Mouse (Mus musculus) liver, adult 2 months (tissue): ENCODE data around the gene Lmf1. TPM values are rescaled to one million over a fixed set of nuclear protein-coding genes. Genes with fewer than 3 reads are reported as not detected.

Experiments used
- DNase-seq: peaks from one replicate; pipeline ENCODE4 v3.0.0-alpha.2; 2011; ENCODE audit warnings: low read depth, low spot score; ENCODE audit errors: extremely low read depth
- H3K27ac ChIP-seq: fragments of 200-500 bp; replicated peaks from 2 replicates; pipeline ENCODE4 v1.5.1; 2012; ENCODE audit warnings: low read depth, mild to moderate bottlenecking, control low read depth, inconsistent platforms, low read length; ENCODE audit not compliant: insufficient read depth
- H3K27me3 ChIP-seq: fragments of 200-500 bp; 2 replicates; pipeline ENCODE4 v1.6.1; 2012; ENCODE audit warnings: mild to moderate bottlenecking, moderate library complexity, low read length, inconsistent platforms; ENCODE audit not compliant: control insufficient read depth, insufficient read depth
- H3K36me3 ChIP-seq: fragments of 200-500 bp; 2 replicates; pipeline ENCODE4 v1.6.1; 2012; ENCODE audit warnings: low read length, inconsistent platforms; ENCODE audit not compliant: control insufficient read depth, insufficient read depth
- H3K4me1 ChIP-seq: fragments of 200-500 bp; 2 replicates; pipeline ENCODE4 v1.6.1; 2011; ENCODE audit warnings: low read length; ENCODE audit not compliant: control insufficient read depth, insufficient read depth
- H3K4me3 ChIP-seq: fragments of 200-500 bp; 2 replicates; pipeline ENCODE4 v1.5.1; 2011; ENCODE audit warnings: low read depth, mild to moderate bottlenecking, control low read depth, low read length, moderate library complexity; ENCODE audit not compliant: insufficient read depth
- H3K79me2 ChIP-seq: fragments of 200-500 bp; 2 replicates; pipeline ENCODE4 v1.6.1; 2012; ENCODE audit warnings: inconsistent platforms, mild to moderate bottlenecking, low read length, moderate library complexity; ENCODE audit not compliant: control insufficient read depth, insufficient read depth
- H3K9ac ChIP-seq: fragments of 200-500 bp; 2 replicates; pipeline ENCODE4 v1.6.1; 2012; ENCODE audit warnings: low read depth, mild to moderate bottlenecking, control low read depth, inconsistent platforms, low read length
- CTCF ChIP-seq: fragments of 200-500 bp; IDR thresholded peaks from 2 replicates; pipeline ENCODE4 v1.5.1; 2011; ENCODE audit warnings: low read depth, low read length, control low read depth
- POLR2A ChIP-seq: fragments of 200-500 bp; IDR thresholded peaks from 2 replicates; pipeline ENCODE4 v1.6.1; 2011; ENCODE audit warnings: low read length, control low read depth; ENCODE audit not compliant: insufficient read depth; ENCODE audit errors: extremely low read depth
- WGBS: fragments of 180-500 bp; shearing (Covaris S2); methylation state at CpG from one replicate; pipeline ENCODE4 v1.1.7; 2018; 5-methylcytosine and 5-hydroxymethylcytosine counted together
- polyA plus RNA-seq: library from polyadenylated mRNA; depleted of rRNA; stranded (reverse); fragments of >200 nt; gene quantifications from 2 replicates; pipeline ENCODE4 v1.2.3, GENCODE M21; 2012
- total RNA-seq: library from RNA; depleted of rRNA; stranded (reverse); fragments of >200 nt; gene quantifications from 2 replicates; pipeline ENCODE4 v1.2.3, GENCODE M21; 2014

Gene Lmf1
- total and polyA plus RNA-seq, 2 experiments: 26.9 to 38.4 TPM

GRCm38 (mm10) chr17:25597537-25597936, 18.7 kb downstream of the Lmf1 start:
- H3K4me3 ChIP-seq: no peak overlapping the region
- peaks cover 2% of the 10 kb centered on the region; the same call in 1 of the 2 replicates for H3K36me3 ChIP-seq
- H3K9ac ChIP-seq: no peak overlapping the region
- WGBS: 79% methylated on average over 3 of the region's 3 CpGs
- H3K79me2 ChIP-seq: no peaks in the 10 kb centered on the region
- no peaks in the 10 kb centered on the region for H3K4me1 ChIP-seq
- no peak for TF ChIP-seq CTCF
- H3K27me3 ChIP-seq: no peaks in the 10 kb centered on the region
- DNase-seq: no peak
- H3K27ac ChIP-seq: no peak overlapping the region

GRCm38 (mm10) chr17:25602366-25602765, 23.5 kb downstream of the Lmf1 start:
- no peaks in the 10 kb centered on the region for H3K4me1 ChIP-seq
- no peak for DNase-seq
- H3K9ac ChIP-seq: no peak overlapping the region
- H3K79me2 ChIP-seq: no peaks in the 10 kb centered on the region
- H3K4me3 ChIP-seq: no peak overlapping the region
- TF ChIP-seq CTCF (no peak), POLR2A (no peak)
- H3K36me3 ChIP-seq: no peaks in the 10 kb centered on the region
- H3K27ac ChIP-seq: no peak overlapping the region
- WGBS: 89% methylated on average over 8 of the region's 8 CpGs
- no peaks in the 10 kb centered on the region for H3K27me3 ChIP-seq

DNA sequence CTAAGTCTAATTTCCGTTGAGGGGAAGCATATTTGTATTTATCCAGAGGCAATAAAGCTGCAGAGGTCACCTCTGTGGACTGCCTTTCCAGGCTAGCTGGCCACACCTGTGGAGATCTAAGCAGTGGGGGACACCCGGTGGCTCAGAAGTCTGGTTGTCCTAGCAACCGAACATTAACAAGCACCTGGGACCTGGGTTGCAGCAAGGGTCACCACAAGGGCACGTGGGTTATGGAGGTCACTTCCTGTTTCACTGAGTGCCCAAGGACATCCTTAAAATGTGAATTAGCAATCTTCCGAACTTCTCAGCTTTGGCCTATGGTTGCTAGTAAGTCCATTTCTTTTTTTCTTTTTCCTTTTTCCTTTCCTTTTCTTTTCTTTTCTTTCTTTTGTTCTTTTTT, 25.3 kb downstream of the Lmf1 start:
- no peak overlapping the region for H3K4me3 ChIP-seq
- H3K4me1 ChIP-seq: no peaks in the 10 kb centered on the region
- no peaks in the 10 kb centered on the region for H3K36me3 ChIP-seq
- DNase-seq: no peak
- H3K79me2 ChIP-seq: no peaks in the 10 kb centered on the region
- no peaks in the 10 kb centered on the region for H3K27me3 ChIP-seq
- no peak overlapping the region for H3K9ac ChIP-seq
- 62% methylated on average over 5 of the region's 5 CpGs for WGBS
- no peak for TF ChIP-seq CTCF
- TF ChIP-seq POLR2A: no peak
- no peak overlapping the region for H3K27ac ChIP-seq

GRCm38 (mm10) chr17:25608137-25608785, 29.4 kb downstream of the Lmf1 start:
- H3K27me3 ChIP-seq: no peaks in the 10 kb centered on the region
- H3K36me3 ChIP-seq: peaks cover 2% of the 10 kb centered on the region; the same call in 1 of the 2 replicates
- no peak overlapping the region for H3K9ac ChIP-seq
- 90% methylated on average over 11 of the region's 11 CpGs for WGBS
- no peaks in the 10 kb centered on the region for H3K4me1 ChIP-seq
- H3K79me2 ChIP-seq: no peaks in the 10 kb centered on the region; the same call in 1 of the 2 replicates
- no peak for DNase-seq
- H3K27ac ChIP-seq: no peak overlapping the region
- TF ChIP-seq CTCF: no peak
- TF ChIP-seq POLR2A: no peak
- H3K4me3 ChIP-seq: no peak overlapping the region

GRCm38 (mm10) chr17:25608821-25609505, 30.1 kb downstream of the Lmf1 start:
- Histone ChIP-seq H3K4me1 (no peaks in the 10 kb centered on the region), H3K79me2 (no peaks in the 10 kb centered on the region; the same call in 1 of the 2 replicates), H3K27ac (no peak overlapping the region), H3K27me3 (no peaks in the 10 kb centered on the region), H3K9ac (no peak overlapping the region), H3K36me3 (peaks cover 4% of the 10 kb centered on the region; the same call in 1 of the 2 replicates), H3K4me3 (no peak overlapping the region)
- DNase-seq: no peak
- TF ChIP-seq CTCF (no peak), POLR2A (no peak)
- 84% methylated on average over 10 of the region's 10 CpGs for WGBS

- Histone ChIP-seq H3K36me3 (peaks cover 5% of the 10 kb centered on the region; the same call in 1 of the 2 replicates), H3K4me1 (no peaks in the 10 kb centered on the region), H3K27ac (no peak overlapping the region), H3K4me3 (no peak overlapping the region), H3K9ac (no peak overlapping the region), H3K27me3 (no peaks in the 10 kb centered on the region), H3K79me2 (no peaks in the 10 kb centered on the region; the same call in 1 of the 2 replicates)
- DNase-seq: no peak
- 94% methylated on average over 3 of the region's 3 CpGs for WGBS
- TF ChIP-seq POLR2A (no peak), CTCF (no peak)
These were observed 30.6 kb downstream of the Lmf1 start for GRCm38 (mm10) chr17:25609506-25609828.
